Mouse (Mus musculus): ENCODE results near the gene Lyrm9. TPM values are rescaled to one million over a fixed set of nuclear protein-coding genes. Genes with fewer than 3 reads are reported as not detected.
A peak's percentile ranks its signal among the peaks of the same experiment; 100 is the strongest.

The Lyrm9 gene
- polyA plus RNA-seq, 1 experiment = 165 TPM

GRCm38 (mm10) chr11:78803587-78804316 lies 22.6 kb upstream of the Lyrm9 start:
- H3K4me1 ChIP-seq (ENCODE audit: control insufficient read depth, insufficient read depth, low read length) = no peaks in the 10 kb centered on the region; the same call in 1 of the 2 replicates
- no peak overlapping the region for H3K4me3 ChIP-seq (ENCODE audit: control insufficient read depth, low read depth, low read length)
- H3K36me3 ChIP-seq (ENCODE audit: control insufficient read depth, insufficient read depth, low read length) = no peaks in the 10 kb centered on the region
- H3K27ac ChIP-seq (ENCODE audit: control insufficient read depth, insufficient read depth, low read depth, low read length) = peak overlapping the region; percentile 20; the same call in 1 of the 2 replicates
- TF ChIP-seq POLR2A (IDR thresholded peaks at IDR 0.05; ENCODE audit: control insufficient read depth, low read depth, low read length) (0 out of 2 replicates have a peak, but pooled peaks have one; percentile 12), CTCF (IDR thresholded peaks at IDR 0.05; ENCODE audit: control insufficient read depth, insufficient read depth, insufficient replicate concordance, low read depth, low read length) (no peak)
- H3K27me3 ChIP-seq (ENCODE audit: control insufficient read depth, insufficient read depth, low read length) = no peaks in the 10 kb centered on the region

GRCm38 (mm10) chr11:78804551-78804950 lies 21.8 kb upstream of the Lyrm9 start:
- Histone ChIP-seq H3K4me1 (ENCODE audit: control insufficient read depth, insufficient read depth, low read length) (no peaks in the 10 kb centered on the region; the same call in 1 of the 2 replicates), H3K27ac (ENCODE audit: control insufficient read depth, insufficient read depth, low read depth, low read length) (no peak overlapping the region), H3K36me3 (ENCODE audit: control insufficient read depth, insufficient read depth, low read length) (no peaks in the 10 kb centered on the region), H3K4me3 (ENCODE audit: control insufficient read depth, low read depth, low read length) (no peak overlapping the region), H3K27me3 (ENCODE audit: control insufficient read depth, insufficient read depth, low read length) (no peaks in the 10 kb centered on the region)
- TF ChIP-seq POLR2A (IDR thresholded peaks at IDR 0.05; ENCODE audit: control insufficient read depth, low read depth, low read length) = no peak
- TF ChIP-seq CTCF (IDR thresholded peaks at IDR 0.05; ENCODE audit: control insufficient read depth, insufficient read depth, insufficient replicate concordance, low read depth, low read length) = no peak

DNA sequence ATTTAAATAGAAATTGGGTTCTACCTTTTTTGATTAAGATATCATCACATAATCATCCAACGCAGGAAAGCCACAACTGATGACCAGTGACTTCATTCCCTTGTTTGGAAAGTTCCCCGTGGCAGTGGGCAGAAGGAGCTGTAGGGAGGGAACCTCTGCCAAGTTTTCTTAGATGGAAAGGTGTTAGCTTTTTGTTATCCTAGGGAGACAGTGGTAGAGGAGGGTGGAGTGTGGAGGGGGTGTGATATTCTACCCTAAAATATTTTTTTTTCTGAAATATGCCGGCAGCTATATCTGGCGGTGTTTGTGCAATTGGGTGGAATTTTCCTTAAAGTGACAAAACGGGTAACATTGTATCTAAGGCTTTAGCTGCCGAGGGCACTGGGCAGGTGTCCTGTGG lies 21.2 kb upstream of the Lyrm9 start:
- Histone ChIP-seq H3K36me3 (ENCODE audit: control insufficient read depth, insufficient read depth, low read length) (no peaks in the 10 kb centered on the region), H3K4me1 (ENCODE audit: control insufficient read depth, insufficient read depth, low read length) (no peaks in the 10 kb centered on the region; the same call in 1 of the 2 replicates), H3K27ac (ENCODE audit: control insufficient read depth, insufficient read depth, low read depth, low read length) (no peak overlapping the region), H3K4me3 (ENCODE audit: control insufficient read depth, low read depth, low read length) (no peak overlapping the region), H3K27me3 (ENCODE audit: control insufficient read depth, insufficient read depth, low read length) (no peaks in the 10 kb centered on the region)
- TF ChIP-seq CTCF (IDR thresholded peaks at IDR 0.05; ENCODE audit: control insufficient read depth, insufficient read depth, insufficient replicate concordance, low read depth, low read length) (no peak), POLR2A (IDR thresholded peaks at IDR 0.05; ENCODE audit: control insufficient read depth, low read depth, low read length) (no peak)

GRCm38 (mm10) chr11:78805691-78806137 lies 20.7 kb upstream of the Lyrm9 start:
- H3K27me3 ChIP-seq (ENCODE audit: control insufficient read depth, insufficient read depth, low read length) = no peaks in the 10 kb centered on the region
- TF ChIP-seq CTCF (IDR thresholded peaks at IDR 0.05; ENCODE audit: control insufficient read depth, insufficient read depth, insufficient replicate concordance, low read depth, low read length) (no peak), POLR2A (IDR thresholded peaks at IDR 0.05; ENCODE audit: control insufficient read depth, low read depth, low read length) (no peak)
- H3K4me1 ChIP-seq (ENCODE audit: control insufficient read depth, insufficient read depth, low read length) = no peaks in the 10 kb centered on the region; the same call in 1 of the 2 replicates
- no peak overlapping the region for H3K4me3 ChIP-seq (ENCODE audit: control insufficient read depth, low read depth, low read length)
- H3K27ac ChIP-seq (ENCODE audit: control insufficient read depth, insufficient read depth, low read depth, low read length) = no peak overlapping the region
- no peaks in the 10 kb centered on the region for H3K36me3 ChIP-seq (ENCODE audit: control insufficient read depth, insufficient read depth, low read length)

DNA sequence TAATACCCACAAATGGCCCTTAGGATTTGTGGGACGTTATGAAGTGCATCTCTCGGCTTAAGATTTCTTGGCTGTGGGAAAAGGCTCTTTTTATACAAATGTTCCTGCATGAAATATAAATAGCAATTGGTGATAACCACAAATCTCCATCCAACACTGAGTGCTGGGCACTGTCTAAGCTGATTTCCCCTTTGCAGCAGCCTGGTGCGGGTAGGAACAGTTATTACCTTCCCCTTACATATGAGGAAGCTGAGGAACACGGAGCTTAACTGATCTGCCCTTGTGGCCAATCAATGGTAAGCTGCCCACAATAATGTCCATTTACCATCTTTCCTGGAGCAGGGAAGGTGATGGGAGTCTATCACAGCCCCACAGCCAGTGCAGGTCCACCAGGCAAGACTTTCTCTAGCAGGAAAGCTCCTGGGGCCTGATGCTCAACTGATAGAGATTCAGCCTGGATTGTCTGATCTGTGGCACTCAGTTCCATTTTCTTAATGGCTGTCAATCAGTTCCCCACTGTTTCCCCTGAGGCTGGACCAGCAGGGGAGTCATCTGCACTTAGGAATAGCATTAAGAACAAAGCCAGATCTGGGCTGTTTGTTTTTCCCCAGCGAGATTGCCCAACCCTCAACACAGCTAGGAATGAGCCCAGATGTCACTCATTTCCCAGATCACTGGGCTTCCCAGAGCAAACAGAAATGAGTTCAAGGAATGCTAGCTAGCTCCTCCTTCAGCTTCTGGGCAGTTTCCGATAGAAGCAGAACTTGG lies 18.9 kb upstream of the Lyrm9 start:
- no peak for TF ChIP-seq CTCF (IDR thresholded peaks at IDR 0.05; ENCODE audit: control insufficient read depth, insufficient read depth, insufficient replicate concordance, low read depth, low read length)
- no peak for TF ChIP-seq POLR2A (IDR thresholded peaks at IDR 0.05; ENCODE audit: control insufficient read depth, low read depth, low read length)
- Histone ChIP-seq H3K4me3 (ENCODE audit: control insufficient read depth, low read depth, low read length) (no peak overlapping the region), H3K4me1 (ENCODE audit: control insufficient read depth, insufficient read depth, low read length) (no peaks in the 10 kb centered on the region; the same call in 1 of the 2 replicates), H3K27ac (ENCODE audit: control insufficient read depth, insufficient read depth, low read depth, low read length) (no peak overlapping the region), H3K27me3 (ENCODE audit: control insufficient read depth, insufficient read depth, low read length) (no peaks in the 10 kb centered on the region), H3K36me3 (ENCODE audit: control insufficient read depth, insufficient read depth, low read length) (no peaks in the 10 kb centered on the region)

GRCm38 (mm10) chr11:78809398-78809797 lies 17.0 kb upstream of the Lyrm9 start:
- no peaks in the 10 kb centered on the region for H3K36me3 ChIP-seq (ENCODE audit: control insufficient read depth, insufficient read depth, low read length)
- no peaks in the 10 kb centered on the region for H3K27me3 ChIP-seq (ENCODE audit: control insufficient read depth, insufficient read depth, low read length)
- H3K4me1 ChIP-seq (ENCODE audit: control insufficient read depth, insufficient read depth, low read length) = no peaks in the 10 kb centered on the region; the same call in 1 of the 2 replicates
- TF ChIP-seq CTCF (IDR thresholded peaks at IDR 0.05; ENCODE audit: control insufficient read depth, insufficient read depth, insufficient replicate concordance, low read depth, low read length) = no peak
- no peak for TF ChIP-seq POLR2A (IDR thresholded peaks at IDR 0.05; ENCODE audit: control insufficient read depth, low read depth, low read length)
- no peak overlapping the region for H3K27ac ChIP-seq (ENCODE audit: control insufficient read depth, insufficient read depth, low read depth, low read length)
- no peak overlapping the region for H3K4me3 ChIP-seq (ENCODE audit: control insufficient read depth, low read depth, low read length)

DNA sequence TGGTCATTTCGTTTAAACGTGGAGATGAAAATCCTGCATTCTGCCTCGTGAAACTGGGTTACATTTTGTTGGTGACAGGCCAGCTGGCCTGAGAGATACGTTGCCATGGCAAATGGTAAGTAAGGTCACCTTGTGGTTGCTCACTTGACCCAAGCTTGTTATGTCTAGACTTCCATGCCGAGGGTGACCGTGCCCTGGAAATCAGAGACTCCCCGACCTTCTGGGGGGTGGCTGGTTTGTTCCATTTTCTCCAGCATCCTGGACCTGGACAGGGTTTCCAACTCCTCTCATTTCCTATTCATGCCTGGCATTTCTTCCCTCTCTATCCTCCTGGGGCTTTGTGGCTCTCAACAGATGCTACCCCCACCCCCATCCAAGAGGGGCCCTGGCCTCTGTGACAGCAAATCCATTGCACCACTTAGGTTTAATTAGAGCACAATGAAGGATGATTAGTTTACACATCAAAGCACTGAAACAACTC lies 11.9 kb upstream of the Lyrm9 start:
- Histone ChIP-seq H3K4me1 (ENCODE audit: control insufficient read depth, insufficient read depth, low read length) (no peaks in the 10 kb centered on the region), H3K4me3 (ENCODE audit: control insufficient read depth, low read depth, low read length) (no peak overlapping the region), H3K27me3 (ENCODE audit: control insufficient read depth, insufficient read depth, low read length) (no peaks in the 10 kb centered on the region), H3K27ac (ENCODE audit: control insufficient read depth, insufficient read depth, low read depth, low read length) (no peak overlapping the region), H3K36me3 (ENCODE audit: control insufficient read depth, insufficient read depth, low read length) (no peaks in the 10 kb centered on the region)
- TF ChIP-seq CTCF (IDR thresholded peaks at IDR 0.05; ENCODE audit: control insufficient read depth, insufficient read depth, insufficient replicate concordance, low read depth, low read length) (no peak), POLR2A (IDR thresholded peaks at IDR 0.05; ENCODE audit: control insufficient read depth, low read depth, low read length) (no peak)

Measured in testis, adult 2 months (tissue).